Mouse (Mus musculus): ENCODE measurements at regions not wholly inside any gene's neighbourhood (a gene's known extent, or its start where the extent isn't known, plus 50 kb on each side); places are given as distances from the start of the nearest gene placed in this dataset.

- Histone ChIP-seq H3K27me3 (ENCODE audit: insufficient read depth, low read length) (no peaks in the 10 kb centered on the region), H3K36me3 (ENCODE audit: insufficient read depth, low read length) (no peaks in the 10 kb centered on the region), H3K4me3 (ENCODE audit: low read length) (no peak overlapping the region), H3K9me3 (ENCODE audit: low read length) (no peaks in the 10 kb centered on the region), H3K9ac (replicated peaks; ENCODE audit: low read length) (no peak overlapping the region), H3K27ac (no peak overlapping the region), H3K4me1 (ENCODE audit: insufficient read depth, low read length) (no peaks in the 10 kb centered on the region), H3K4me2 (ENCODE audit: low read depth, low read length) (no peak overlapping the region)
- ATAC-seq (no peak), DNase-seq (ENCODE audit: low spot score) (no peak)
- no peak for TF ChIP-seq CTCF (IDR thresholded peaks at IDR 0.05; ENCODE audit: low read depth)
- 76% methylated on average over 8 of the region's 8 CpGs for WGBS
Observed at GRCm38 (mm10) chr5:80706645-80707056, 313.3 kb upstream of the Adgrl3 start.
